Comparison of ENCODE assay signal across 8 mouse cellular contexts in genomic region chr8:113634670-113635591, GRCm38 (mm10). TPM values are rescaled to one million over a fixed set of nuclear protein-coding genes. Genes with fewer than 3 reads are reported as not detected.
DNase-seq lines count a peak whose midpoint lies in the region; ATAC-seq and TF ChIP-seq lines count a peak whose summit lies in the region.

Mon1b (plus strand) TSS chr8:113635587.

- H3K27me3 ChIP-seq in ES-Bruce4 (ENCODE audit: control insufficient read depth, insufficient read depth, low read length, poor library complexity, severe bottlenecking), result no peaks in the 10 kb centered on the region
- no peaks in the 10 kb centered on the region for H3K27me3 ChIP-seq in forebrain, embryonic 13.5 days
- no peaks in the 10 kb centered on the region for H3K27me3 ChIP-seq in liver, postnatal 0 days (ENCODE audit: insufficient read depth, low read length)
- no peaks in the 10 kb centered on the region for H3K27me3 ChIP-seq in neural tube, embryonic 14.5 days (ENCODE audit: control insufficient read depth, insufficient read depth, low read length)

- TF ChIP-seq EP300 in ES-Bruce4 (IDR thresholded peaks at IDR 0.05; ENCODE audit: insufficient read depth, low read depth, low read length), result no peak
- TF ChIP-seq EP300 in liver, postnatal 0 days (IDR thresholded peaks at IDR 0.05; ENCODE audit: low read depth), result no peak

- ATAC-seq in cerebellum, adult (ENCODE audit: insufficient number of reproducible peaks, low FRiP score, low TSS enrichment), result peak; percentile 92
- peak; percentile 99 for ATAC-seq in forebrain, embryonic 13.5 days
- peak; percentile 96 for ATAC-seq in liver, postnatal 0 days
- peak; percentile 98 for ATAC-seq in neural tube, embryonic 14.5 days (ENCODE audit: low read depth)

- TF ChIP-seq POLR2A in ES-Bruce4 (IDR thresholded peaks at IDR 0.05; ENCODE audit: insufficient read depth, low read length), result peak; percentile 63

- under 1% methylated on average over 42 of the region's 42 CpGs for WGBS in forebrain, embryonic 13.5 days
- under 1% methylated on average over 42 of the region's 42 CpGs for WGBS in large intestine, adult 2 months
- under 1% methylated on average over 42 of the region's 42 CpGs for WGBS in liver, postnatal 0 days (ENCODE audit: insufficient replicate concordance)
- WGBS in neural tube, embryonic 14.5 days, result under 1% methylated on average over 42 of the region's 42 CpGs

- DNase-seq in heart, postnatal 10 days, result peak; percentile 98 to 99
- peak; percentile 97 for DNase-seq in large intestine, adult 2 months (ENCODE audit: low read depth, low spot score)
- peak; percentile 97 for DNase-seq in liver, postnatal 0 days
- DNase-seq in testis, postnatal 10 days (ENCODE audit: low spot score), result peak; percentile 97

- H3K9ac ChIP-seq in ES-Bruce4 (ENCODE audit: low read depth, poor library complexity, severe bottlenecking), result peak within 1 kb of the TSS; percentile 72
- peak within 1 kb of the TSS; percentile 78 for H3K9ac ChIP-seq in forebrain, embryonic 13.5 days
- peak within 1 kb of the TSS; percentile 80 for H3K9ac ChIP-seq in liver, postnatal 0 days (replicated peaks)
- peak within 1 kb of the TSS; percentile 68 for H3K9ac ChIP-seq in neural tube, embryonic 14.5 days (replicated peaks; ENCODE audit: low read depth, low read length)

- TF ChIP-seq CTCF in ES-Bruce4 (IDR thresholded peaks at IDR 0.05; ENCODE audit: low read depth, low read length), result no peak
- no peak for TF ChIP-seq CTCF in liver, postnatal 0 days (IDR thresholded peaks at IDR 0.05; ENCODE audit: low read depth)

- peak within 1 kb of the TSS; percentile 18 for H3K27ac ChIP-seq in ES-Bruce4 (ENCODE audit: insufficient read depth, low read length)
- peak within 1 kb of the TSS; percentile 91 for H3K27ac ChIP-seq in forebrain, embryonic 13.5 days
- peak within 1 kb of the TSS; percentile 96 for H3K27ac ChIP-seq in liver, postnatal 0 days (ENCODE audit: low read depth)
- H3K27ac ChIP-seq in neural tube, embryonic 14.5 days (ENCODE audit: low read depth, low read length), result peak within 1 kb of the TSS; percentile 94

- no peaks in the 10 kb centered on the region for H3K36me3 ChIP-seq in ES-Bruce4 (ENCODE audit: control insufficient read depth, insufficient read depth, low read length, poor library complexity, severe bottlenecking)
- H3K36me3 ChIP-seq in forebrain, embryonic 13.5 days (ENCODE audit: poor library complexity, severe bottlenecking), result peaks cover 24% of the 10 kb centered on the region
- peaks cover 9% of the 10 kb centered on the region for H3K36me3 ChIP-seq in liver, postnatal 0 days (replicated peaks; ENCODE audit: insufficient read depth, low read length)
- no peaks in the 10 kb centered on the region for H3K36me3 ChIP-seq in neural tube, embryonic 14.5 days (ENCODE audit: control insufficient read depth, insufficient read depth, low read length)

- H3K4me2 ChIP-seq in forebrain, embryonic 13.5 days, result peak within 1 kb of the TSS; percentile 96
- peak within 1 kb of the TSS; percentile 100 for H3K4me2 ChIP-seq in liver, postnatal 0 days (ENCODE audit: low read depth, low read length)
- H3K4me2 ChIP-seq in neural tube, embryonic 14.5 days (ENCODE audit: low read depth, low read length), result peak within 1 kb of the TSS; percentile 98

- H3K4me3 ChIP-seq in ES-Bruce4 (ENCODE audit: low read depth, low read length), result peak within 1 kb of the TSS; percentile 92
- peak within 1 kb of the TSS; percentile 74 for H3K4me3 ChIP-seq in forebrain, embryonic 13.5 days
- peak within 1 kb of the TSS; percentile 80 for H3K4me3 ChIP-seq in liver, postnatal 0 days (ENCODE audit: low read depth, low read length)
- H3K4me3 ChIP-seq in neural tube, embryonic 14.5 days (ENCODE audit: low read depth, low read length), result peak within 1 kb of the TSS; percentile 70

- H3K4me1 ChIP-seq in ES-Bruce4 (ENCODE audit: control insufficient read depth, insufficient read depth, low read length), result no peaks in the 10 kb centered on the region
- peaks cover 22% of the 10 kb centered on the region for H3K4me1 ChIP-seq in forebrain, embryonic 13.5 days
- H3K4me1 ChIP-seq in liver, postnatal 0 days (ENCODE audit: insufficient read depth), result peaks cover 15% of the 10 kb centered on the region
- H3K4me1 ChIP-seq in neural tube, embryonic 14.5 days (ENCODE audit: control insufficient read depth, insufficient read depth, low read length), result peaks cover 12% of the 10 kb centered on the region

- no peaks in the 10 kb centered on the region for H3K9me3 ChIP-seq in ES-Bruce4 (replicated peaks; ENCODE audit: control insufficient read depth, insufficient read depth, low read length, poor library complexity, severe bottlenecking)
- H3K9me3 ChIP-seq in forebrain, embryonic 13.5 days (replicated peaks), result no peaks in the 10 kb centered on the region
- H3K9me3 ChIP-seq in liver, postnatal 0 days (ENCODE audit: low read length), result no peaks in the 10 kb centered on the region
- no peaks in the 10 kb centered on the region for H3K9me3 ChIP-seq in neural tube, embryonic 14.5 days (ENCODE audit: control insufficient read depth, low read length)

- intact Hi-C loops in heart, postnatal 10 days (cut with DNase I), result no loop called here

RNA-seq across cellular contexts. Expression of gene Mon1b, which starts in this region (rescaled TPM):
- polyA plus RNA-seq in ES-Bruce4 (2011; ENCODE audit: insufficient read depth, insufficient read length, low read depth, missing spikeins), result 8.8 and 9.2 TPM in 2 replicates
- polyA plus RNA-seq in forebrain, embryonic 13.5 days (2015; fragmentation: Nextera tagmentation; extraction: Ambion mirVana), result 9.7 and 10.6 TPM in 2 replicates
- 1 to 10 TPM; 6.6 to 7.0 TPM for total RNA-seq in heart, postnatal 10 days (2021)
- 5.1 and 7.2 TPM in 2 replicates for polyA plus RNA-seq in large intestine, adult 2 months (2012; rRNA removed)
- polyA plus RNA-seq in liver, postnatal 0 days (2015; fragmentation: Nextera tagmentation; extraction: Ambion mirVana), result 1.4 and 1.6 TPM in 2 replicates
- 10.7 and 13.6 TPM in 2 replicates for polyA plus RNA-seq in neural tube, embryonic 14.5 days (2014; fragmentation: Nextera tagmentation; extraction: Ambion mirVana)

Comparison
In these comparisons a context has a peak if more than half of its experiments do, and no peak if none do; other contexts are left out.
1. Peak in every context shown above with its lines: DNase-seq, ATAC-seq, H3K4me3 ChIP-seq and H3K27ac ChIP-seq.
2. H3K27ac ChIP-seq: peak in every context shown above with its lines; median percentile 96 in liver, postnatal 0 days; 94 in neural tube, embryonic 14.5 days; 91 in forebrain, embryonic 13.5 days; 18 in ES-Bruce4.